Mouse (Mus musculus): ENCODE measurements around the gene Ntrk2. TPM values are rescaled to one million over a fixed set of nuclear protein-coding genes. Genes with fewer than 3 reads are reported as not detected.

Gene Ntrk2
- polyA plus RNA-seq, 1 experiment from 2014 or later: 6.9 TPM

DNA sequence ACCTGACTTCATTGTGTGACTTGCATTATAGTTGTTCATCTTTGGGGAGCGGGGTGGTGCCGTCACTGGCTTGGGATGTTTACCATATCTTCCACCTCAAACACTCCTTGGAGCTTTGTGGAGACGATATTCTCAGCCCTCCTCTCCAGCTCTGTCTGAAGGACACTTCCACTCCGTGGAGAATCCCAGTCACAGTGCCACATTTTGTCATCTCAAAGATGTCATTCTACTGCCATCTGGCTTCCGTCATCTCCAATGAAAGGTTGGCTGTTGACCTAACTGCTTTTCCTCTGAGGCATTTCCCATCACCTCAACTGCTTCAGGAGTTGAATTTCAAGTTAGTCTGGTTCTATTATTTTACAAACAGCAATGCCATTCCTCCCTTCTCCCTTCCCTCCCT is 376.3 kb downstream of the Ntrk2 start:
- H3K9me3 ChIP-seq (ENCODE audit: low read length): no peaks in the 10 kb centered on the region
- no peaks in the 10 kb centered on the region for H3K4me1 ChIP-seq (ENCODE audit: insufficient read depth, low read length)
- H3K4me2 ChIP-seq (replicated peaks; ENCODE audit: low read depth, low read length): no peak overlapping the region
- WGBS: 66% methylated on average over 5 of the region's 5 CpGs
- no peak overlapping the region for H3K4me3 ChIP-seq (ENCODE audit: low read length)
- no peak overlapping the region for H3K9ac ChIP-seq (replicated peaks; ENCODE audit: low read length)
- ATAC-seq (ENCODE audit: low FRiP score, low TSS enrichment): no peak
- no peaks in the 10 kb centered on the region for H3K36me3 ChIP-seq (ENCODE audit: insufficient read depth, low read length)
- H3K27me3 ChIP-seq (ENCODE audit: insufficient read depth, low read length): no peaks in the 10 kb centered on the region
- H3K27ac ChIP-seq (ENCODE audit: low read length): no peak overlapping the region

Other genes with a start within 250 kb of the Ntrk2 start
- gene Slc28a3, start 195.7 kb upstream of the Ntrk2 start, polyA plus RNA-seq (2015; fragmentation: Nextera tagmentation; extraction: Ambion mirVana): 0.08 TPM in 1 of 2 replicates, not detected in the other

Data from kidney, embryonic 16.5 days (tissue).